ENCODE assay signal across 32 mouse cellular contexts in genomic region chr12:48616337-48616736, GRCm38 (mm10).
"Had no signal": no experiment of that assay in that cellular context is flagged by ENCODE, and none has a peak within 500 bp of the region (broad histone marks: within the 10 kb centered on the region; RNA-seq: fewer than 3 reads in every experiment).

No protein-coding gene starts in this region.

- DNase-seq: left cerebral cortex, postnatal 4 days; liver; liver, embryonic 13.5 days; liver, postnatal 0 days; lung, adult 18-20 months; lung, adult 2 months; lung, embryonic 14.5 days; lung, postnatal 10 days; lung, postnatal 14 days; lung, postnatal 36 days; lung, postnatal 4 days; midbrain, embryonic 14.5 days had no signal

- H3K27ac ChIP-seq: limb, embryonic 10.5 days; limb, embryonic 12.5 days; limb, embryonic 13.5 days; limb, embryonic 15.5 days; liver, embryonic 12.5 days; liver, embryonic 13.5 days; liver, embryonic 14.5 days; liver, embryonic 15.5 days; lung, embryonic 15.5 days; macrophage; midbrain, embryonic 10.5 days; midbrain, embryonic 12.5 days; midbrain, embryonic 13.5 days; midbrain, embryonic 15.5 days; neural tube, embryonic 12.5 days had no signal

- H3K27me3 ChIP-seq: limb, embryonic 12.5 days; limb, embryonic 13.5 days; limb, embryonic 15.5 days; liver, embryonic 12.5 days; liver, embryonic 13.5 days; liver, embryonic 15.5 days; lung, embryonic 15.5 days; megakaryocyte, embryonic 14.5 days; midbrain, embryonic 12.5 days; midbrain, embryonic 13.5 days; midbrain, embryonic 15.5 days; neural tube, embryonic 12.5 days had no signal

- H3K4me1 ChIP-seq: limb, embryonic 10.5 days; limb, embryonic 12.5 days; limb, embryonic 13.5 days; limb, embryonic 15.5 days; liver, embryonic 12.5 days; liver, embryonic 13.5 days; liver, embryonic 15.5 days; lung, embryonic 15.5 days; megakaryocyte, embryonic 14.5 days; midbrain, embryonic 10.5 days; midbrain, embryonic 12.5 days; midbrain, embryonic 13.5 days; midbrain, embryonic 15.5 days; neural tube, embryonic 12.5 days had no signal

- ATAC-seq: liver, embryonic 12.5 days; liver, postnatal 0 days; lung, postnatal 0 days; midbrain, embryonic 13.5 days; midbrain, embryonic 15.5 days; midbrain, embryonic 16.5 days had no signal

- H3K36me3 ChIP-seq: limb, embryonic 10.5 days; limb, embryonic 12.5 days; limb, embryonic 13.5 days; limb, embryonic 15.5 days; liver, embryonic 12.5 days; liver, embryonic 13.5 days; liver, embryonic 15.5 days; lung, embryonic 15.5 days; midbrain, embryonic 10.5 days; midbrain, embryonic 12.5 days; midbrain, embryonic 13.5 days; midbrain, embryonic 15.5 days; neural tube, embryonic 12.5 days had no signal

- H3K9me3 ChIP-seq: limb, embryonic 10.5 days; limb, embryonic 12.5 days; limb, embryonic 13.5 days; limb, embryonic 15.5 days; liver, embryonic 12.5 days; liver, embryonic 13.5 days; liver, embryonic 15.5 days; lung, embryonic 15.5 days; megakaryocyte, embryonic 14.5 days; midbrain, embryonic 10.5 days; midbrain, embryonic 12.5 days; midbrain, embryonic 13.5 days; midbrain, embryonic 15.5 days; neural tube, embryonic 12.5 days had no signal

- H3K4me2 ChIP-seq: limb, embryonic 12.5 days; limb, embryonic 13.5 days; limb, embryonic 15.5 days; liver, embryonic 11.5 days; liver, embryonic 12.5 days; liver, embryonic 13.5 days; liver, embryonic 15.5 days; lung, embryonic 14.5 days; lung, embryonic 15.5 days; midbrain, embryonic 11.5 days; midbrain, embryonic 12.5 days; midbrain, embryonic 13.5 days; midbrain, embryonic 15.5 days; neural tube, embryonic 12.5 days had no signal

- H3K9ac ChIP-seq: limb, embryonic 12.5 days; limb, embryonic 13.5 days; limb, embryonic 15.5 days; liver, embryonic 12.5 days; liver, embryonic 13.5 days; liver, embryonic 14.5 days; liver, embryonic 15.5 days; liver, postnatal 0 days; lung, embryonic 14.5 days; lung, embryonic 15.5 days; midbrain, embryonic 12.5 days; midbrain, embryonic 13.5 days; midbrain, embryonic 15.5 days; neural tube, embryonic 12.5 days had no signal

- H3K4me3 ChIP-seq: limb, embryonic 10.5 days; limb, embryonic 12.5 days; limb, embryonic 13.5 days; limb, embryonic 15.5 days; liver, embryonic 12.5 days; liver, embryonic 13.5 days; liver, embryonic 15.5 days; lung, embryonic 15.5 days; megakaryocyte, embryonic 14.5 days; midbrain, embryonic 10.5 days; midbrain, embryonic 12.5 days; midbrain, embryonic 13.5 days; midbrain, embryonic 15.5 days; myocyte; neural tube, embryonic 12.5 days had no signal
